Mouse (Mus musculus): Measurements from ENCODE around the gene Lyzl4.

GRCm38 (mm10) chr9:121673716-121674115 lies 31.8 kb upstream of the Lyzl4 start:
- TF ChIP-seq CTCF (IDR thresholded peaks at IDR 0.05; ENCODE audit: control insufficient read depth, insufficient read depth, insufficient replicate concordance, low read depth, low read length) (no peak), POLR2A (IDR thresholded peaks at IDR 0.05; ENCODE audit: control insufficient read depth, low read depth, low read length) (no peak)

Data from testis, adult 2 months (tissue).